Comparison of ENCODE assay signal across 21 mouse cellular contexts in the genomic region with DNA sequence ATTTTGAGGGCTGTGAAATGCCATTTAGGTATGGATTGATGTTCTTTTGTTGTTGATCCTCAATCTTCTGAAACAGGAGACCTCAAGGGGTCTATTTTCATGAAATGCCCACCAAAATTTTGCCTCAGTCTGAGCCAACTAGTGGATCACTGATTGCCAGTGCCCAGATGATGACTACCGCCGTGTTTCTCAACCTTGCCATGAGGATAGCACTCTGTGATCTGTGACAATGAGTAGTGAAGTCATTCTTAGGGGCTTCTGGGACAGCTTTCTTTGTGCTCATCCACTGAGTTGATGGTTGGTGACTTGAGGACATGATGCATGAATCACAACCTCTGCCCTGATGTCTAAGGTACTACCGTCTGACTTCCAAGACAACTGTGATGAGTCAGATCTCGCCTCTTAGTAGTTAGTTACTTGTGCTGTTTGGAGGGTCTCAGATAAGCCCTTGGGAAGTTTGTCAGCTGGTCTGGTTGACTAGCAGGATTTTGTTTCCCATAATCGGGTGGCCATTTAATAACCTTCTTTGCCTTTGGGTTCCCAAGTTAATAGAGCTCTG.
"Had no signal": no experiment of that assay in that cellular context is flagged by ENCODE, and none has a peak within 500 bp of the region (broad histone marks: within the 10 kb centered on the region; RNA-seq: fewer than 3 reads in every experiment).

No protein-coding gene starts in this region.

- DNase-seq: kidney, adult 11 months; kidney, adult 8-10 months; kidney, postnatal 10 days; kidney, postnatal 4 days; layer of hippocampus, adult 9-11 months; liver; midbrain, embryonic 14.5 days; retina, postnatal 1 day; right cerebral cortex, postnatal 25 days; spleen, adult 18-20 months; thymus, postnatal 25 days had no signal

- H3K4me3 ChIP-seq: kidney, embryonic 15.5 days; layer of hippocampus, adult 2 months; limb, embryonic 10.5 days; limb, embryonic 13.5 days; liver, embryonic 12.5 days; liver, embryonic 15.5 days; lung, embryonic 15.5 days; midbrain, embryonic 10.5 days; neural tube, embryonic 13.5 days; stomach, embryonic 15.5 days had no signal

- H3K27me3 ChIP-seq: kidney, embryonic 15.5 days; limb, embryonic 13.5 days; liver, embryonic 12.5 days; liver, embryonic 15.5 days; lung, embryonic 15.5 days; neural tube, embryonic 13.5 days; stomach, embryonic 15.5 days had no signal

- H3K27ac ChIP-seq: kidney, embryonic 15.5 days; layer of hippocampus, adult 2 months; limb, embryonic 10.5 days; limb, embryonic 13.5 days; liver, embryonic 12.5 days; liver, embryonic 15.5 days; lung, embryonic 15.5 days; midbrain, embryonic 10.5 days; neural tube, embryonic 13.5 days; stomach, embryonic 15.5 days had no signal

- H3K36me3 ChIP-seq: kidney, embryonic 15.5 days; limb, embryonic 10.5 days; limb, embryonic 13.5 days; liver, embryonic 12.5 days; liver, embryonic 15.5 days; lung, embryonic 15.5 days; midbrain, embryonic 10.5 days; neural tube, embryonic 13.5 days; stomach, embryonic 15.5 days had no signal

- H3K9ac ChIP-seq: kidney, embryonic 15.5 days; limb, embryonic 13.5 days; liver, embryonic 12.5 days; liver, embryonic 15.5 days; lung, embryonic 15.5 days; neural tube, embryonic 13.5 days; stomach, embryonic 15.5 days had no signal

- H3K4me2 ChIP-seq: kidney, embryonic 15.5 days; limb, embryonic 13.5 days; liver, embryonic 12.5 days; liver, embryonic 15.5 days; lung, embryonic 15.5 days; neural tube, embryonic 13.5 days; stomach, embryonic 15.5 days had no signal

- H3K4me1 ChIP-seq: liver, embryonic 15.5 days; lung, embryonic 15.5 days had no signal

- H3K9me3 ChIP-seq: limb, embryonic 10.5 days; liver, embryonic 12.5 days; liver, embryonic 15.5 days; lung, embryonic 15.5 days; stomach, embryonic 15.5 days had no signal
